Mouse (Mus musculus) T-helper 17 cell (primary cell): Measurements from ENCODE around the gene Slc25a3.

Experiments used
- in situ Hi-C, 2 experiments: fragments of 300-600 bp; cut with MboI, MseI; formaldehyde crosslinking; loops; 1 replicate in 1 of 2; 2 replicates in 1 of 2; pipeline ENCODE4 v1.15.1; 2025; ENCODE audit warnings: high pct_unique_total_duplicates in 2 of 2

Gene Slc25a3

DNA sequence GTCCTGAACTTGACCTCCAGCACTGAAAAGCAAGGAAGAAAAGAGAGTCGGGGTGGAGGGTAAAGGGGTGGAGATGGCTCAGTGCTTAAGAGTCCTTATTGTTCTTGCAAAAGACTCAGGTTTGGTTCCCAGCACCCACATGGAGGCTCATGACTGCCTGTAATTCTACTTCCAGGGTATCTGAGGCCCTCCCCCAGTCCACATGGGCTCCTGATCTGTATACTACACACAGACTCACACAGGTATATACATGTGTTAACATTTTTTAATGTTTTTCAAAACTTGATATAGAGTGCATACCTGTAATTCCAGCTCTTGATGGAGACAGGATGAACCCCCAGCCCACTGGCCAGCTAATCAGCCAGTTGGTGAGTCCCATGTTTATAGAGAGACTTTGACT is 23.8 kb downstream of the Slc25a3 start:
- in situ Hi-C loops, result no loop called here

DNA sequence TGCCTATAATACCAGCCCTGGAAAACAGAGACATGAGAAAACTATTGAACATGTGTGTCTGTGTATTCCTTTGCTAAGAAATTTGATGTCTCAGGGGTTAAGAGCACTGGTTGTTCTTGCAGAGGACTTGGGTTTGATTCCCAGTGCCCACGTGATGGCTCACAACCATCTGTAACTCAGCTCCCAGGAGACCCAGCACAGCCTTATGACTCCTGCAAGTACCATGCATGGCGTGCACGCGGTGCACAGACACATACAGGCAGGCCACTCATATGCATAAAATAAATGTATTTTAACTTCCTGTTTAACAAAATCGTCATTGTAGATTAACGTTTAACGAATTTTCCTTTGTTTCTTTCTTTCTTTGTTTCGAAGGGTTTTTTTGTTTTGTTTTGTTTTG is 25.8 kb downstream of the Slc25a3 start:
- in situ Hi-C loops, result no loop called here

DNA sequence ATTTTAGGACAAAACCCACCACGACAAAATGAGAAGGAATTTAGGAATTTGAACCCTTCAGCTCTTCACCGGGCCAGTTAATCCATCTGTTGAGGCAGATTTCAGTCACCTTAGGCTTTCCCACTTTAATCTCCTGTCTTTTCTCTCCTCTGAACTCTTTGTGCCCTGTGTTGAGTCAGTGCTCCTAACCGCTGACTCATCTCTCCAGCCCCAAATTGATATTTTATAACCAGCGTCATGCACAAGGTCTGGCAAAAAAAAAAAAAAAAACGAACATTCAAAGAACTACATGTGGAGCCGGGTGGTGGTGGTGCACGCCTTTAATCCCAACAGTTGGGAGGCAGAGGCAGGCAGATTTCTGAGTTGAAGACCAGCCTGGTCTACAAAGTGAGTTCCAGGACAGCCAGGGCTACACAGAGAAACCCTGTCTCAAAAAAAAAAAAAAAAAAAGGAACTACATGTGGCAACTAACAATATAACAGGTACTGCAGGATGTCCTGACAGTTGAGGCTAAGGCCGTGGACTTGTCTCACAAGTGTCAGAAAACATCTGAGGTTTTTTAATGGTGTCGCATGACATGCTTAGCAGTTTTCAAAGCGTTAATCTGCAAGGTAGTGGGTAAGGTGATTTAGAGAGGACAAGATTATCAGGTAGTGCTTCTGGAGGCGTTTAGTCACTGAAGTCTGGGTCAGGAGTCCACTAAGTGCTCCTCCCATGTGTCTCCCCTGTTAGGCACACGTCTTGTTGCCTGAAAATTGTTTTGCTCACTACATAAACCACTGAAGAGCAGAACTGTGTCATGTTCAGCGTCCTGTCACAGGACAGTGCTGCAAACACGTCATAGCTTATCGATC is 29.4 kb downstream of the Slc25a3 start:
- in situ Hi-C loops, result no loop called here

- in situ Hi-C loops, result no loop called here
Measured at GRCm38 (mm10) chr10:91092812-91093211, 31.0 kb downstream of the Slc25a3 start.

DNA sequence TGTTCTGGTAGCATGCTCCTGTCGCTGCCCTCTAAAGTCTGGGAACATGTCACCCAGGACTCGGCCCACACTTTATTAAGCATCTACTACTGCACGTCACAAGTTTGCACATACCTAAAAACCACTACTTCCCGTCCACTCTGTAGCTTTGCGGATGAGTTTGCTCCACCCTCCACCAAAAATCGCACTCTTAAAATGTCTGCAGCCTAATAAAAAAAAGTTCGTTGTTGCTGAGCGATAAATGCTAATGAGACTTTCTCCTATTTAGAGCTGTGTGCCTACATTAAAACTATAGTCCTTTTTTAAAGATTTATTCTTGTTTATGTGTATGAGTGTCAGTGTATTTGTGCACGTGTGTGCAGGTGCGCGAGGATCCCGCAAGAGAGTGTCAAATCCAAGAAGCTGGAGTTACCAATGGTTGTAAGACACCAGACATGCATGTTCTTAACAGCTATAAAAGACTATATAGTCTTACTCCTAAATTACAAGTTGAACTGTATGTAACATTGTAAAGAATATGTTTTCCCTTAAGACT is 40.4 kb downstream of the Slc25a3 start:
- in situ Hi-C loops, result no loop called here

DNA sequence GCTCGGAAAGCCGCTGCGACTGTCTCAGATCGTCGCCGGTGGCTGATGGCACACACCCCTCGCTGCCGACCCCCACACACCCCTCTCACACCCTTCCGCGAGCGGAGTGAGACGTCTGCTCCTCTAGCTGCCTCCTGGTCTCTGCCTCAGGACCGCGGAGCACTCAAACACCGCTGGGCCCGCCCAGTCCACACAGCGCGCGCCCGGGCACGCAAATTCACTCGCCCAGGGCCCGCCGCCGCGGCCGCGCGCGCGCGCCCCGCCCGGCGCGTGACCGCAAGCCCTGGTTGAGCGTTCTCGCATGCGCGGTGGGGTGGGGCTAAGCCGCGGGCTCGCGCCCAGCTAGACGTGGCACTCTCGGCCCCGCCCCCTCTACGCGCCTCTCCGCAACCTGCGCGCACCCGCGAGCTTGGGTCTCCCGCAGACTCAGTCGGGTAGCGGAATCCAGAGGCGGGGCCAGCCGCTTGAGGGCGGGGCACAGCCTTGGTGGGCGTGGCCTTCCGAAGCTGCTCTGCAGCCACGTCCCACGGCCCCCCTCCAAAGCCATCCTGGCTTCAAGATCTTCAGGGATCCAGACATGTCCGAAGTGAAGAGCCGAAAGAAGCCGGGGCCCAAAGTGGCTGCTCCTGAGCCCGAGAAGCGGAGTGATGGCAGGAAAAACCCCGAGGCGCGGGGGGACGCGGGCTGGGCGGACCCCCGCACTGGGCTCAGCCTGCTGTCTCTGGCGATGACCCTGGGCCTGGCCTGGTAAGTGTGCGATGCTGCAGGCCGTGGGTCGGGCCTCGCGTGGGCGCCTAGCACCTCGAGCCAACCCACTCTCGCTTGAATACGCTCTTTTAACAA is 41.1 kb downstream of the Slc25a3 start, which contains the start of the genes Apaf1 and Ikbip:
TSS of gene Apaf1 (minus strand) at position 221 of the 843 bp plus-strand sequence.
TSS of gene Ikbip (plus strand) at position 391 of the 843 bp plus-strand sequence.
- in situ Hi-C loops, result no loop called here

DNA sequence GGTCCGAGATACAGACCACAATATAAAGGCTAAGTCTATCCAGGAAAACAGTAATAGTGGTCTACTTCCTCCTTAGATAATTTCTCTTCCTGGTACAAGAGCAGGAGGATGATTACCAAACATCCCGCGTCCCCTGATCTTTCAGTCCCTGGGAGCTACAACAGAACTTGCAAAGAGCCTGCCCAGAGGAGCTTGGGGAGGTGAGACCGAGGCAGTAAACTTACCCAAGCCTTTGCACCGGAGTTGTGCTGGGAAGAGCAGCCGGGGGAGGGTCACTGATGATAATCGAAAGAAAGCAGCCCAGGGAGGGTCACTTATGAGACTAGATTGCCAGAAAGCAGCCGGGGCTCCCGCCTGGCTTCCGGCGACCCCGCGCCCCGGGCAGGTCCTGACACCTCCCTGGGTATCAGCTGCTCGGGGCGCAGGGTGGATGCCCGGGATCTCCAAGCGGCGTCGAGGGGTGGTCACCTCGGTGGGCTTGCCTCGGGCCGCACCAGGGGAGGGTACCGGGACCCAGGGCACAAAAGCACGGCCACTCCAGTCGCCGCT is 41.8 kb downstream of the Slc25a3 start:
- in situ Hi-C loops, result no loop called here

DNA sequence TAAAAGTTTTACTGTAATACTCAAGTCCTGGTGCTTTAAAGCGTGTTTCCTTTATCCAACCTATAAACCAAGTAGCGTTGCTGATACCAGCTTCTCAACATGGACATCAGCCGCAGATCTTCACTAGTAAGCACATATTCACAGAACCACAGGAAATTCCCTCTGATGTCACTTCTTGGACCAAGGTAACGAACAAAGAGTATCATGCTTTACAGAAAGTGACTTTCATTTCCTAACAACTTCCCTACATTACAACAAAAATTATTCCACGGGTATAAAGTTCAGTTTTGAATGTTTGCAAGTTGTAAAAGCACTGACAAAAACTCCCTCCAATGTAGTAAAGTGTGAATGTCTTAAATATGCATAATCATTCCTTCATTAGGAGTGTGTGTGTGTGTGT is 43.3 kb downstream of the Slc25a3 start:
- in situ Hi-C loops, result no loop called here

DNA sequence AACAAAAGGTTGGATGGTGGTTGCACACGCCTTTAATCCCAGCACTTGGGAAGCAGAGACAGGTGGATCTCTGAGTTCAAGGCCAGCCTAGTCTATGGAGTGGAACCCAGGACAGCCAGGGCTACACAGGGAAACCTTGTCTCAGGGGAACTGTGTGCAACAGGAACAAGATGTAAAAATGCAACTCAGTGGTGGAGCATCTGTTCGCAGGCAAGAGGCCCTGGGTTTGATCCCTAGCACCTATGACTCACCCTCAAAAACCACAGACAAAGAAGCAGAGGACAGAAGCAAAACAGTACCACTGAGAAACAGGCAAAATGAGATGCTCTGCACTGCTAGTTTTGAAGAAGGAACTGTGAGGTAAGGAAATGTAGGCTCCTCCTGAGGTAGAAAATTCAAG is 47.2 kb downstream of the Slc25a3 start:
- in situ Hi-C loops, result loop anchor here (5.0 to 10.0 kb wide), 3 partner anchors 46 to 68 kb away; partner anchors contain the start of gene Slc25a3 (in 1 of the 2)

- in situ Hi-C loops, result loop anchor here in 1 of 2 experiments (10.0 kb wide), 1 partner anchor 71 kb away; no protein-coding TSS in a partner anchor
Measured at GRCm38 (mm10) chr10:91073345-91073744, 50.5 kb downstream of the Slc25a3 start.

- in situ Hi-C loops, result loop anchor here in 1 of 2 experiments (10.0 kb wide), 1 partner anchor 73 kb away; no protein-coding TSS in a partner anchor
Measured at GRCm38 (mm10) chr10:91071768-91072167, 52.1 kb downstream of the Slc25a3 start.
